Mouse (Mus musculus): Measurements from ENCODE around the gene Hnmt.
"Not testable (repeated sequence)": the region's sequence is repeated elsewhere in the genome, so short reads cannot be mapped to it uniquely, and the experiment has no call there.

The Hnmt gene

DNA sequence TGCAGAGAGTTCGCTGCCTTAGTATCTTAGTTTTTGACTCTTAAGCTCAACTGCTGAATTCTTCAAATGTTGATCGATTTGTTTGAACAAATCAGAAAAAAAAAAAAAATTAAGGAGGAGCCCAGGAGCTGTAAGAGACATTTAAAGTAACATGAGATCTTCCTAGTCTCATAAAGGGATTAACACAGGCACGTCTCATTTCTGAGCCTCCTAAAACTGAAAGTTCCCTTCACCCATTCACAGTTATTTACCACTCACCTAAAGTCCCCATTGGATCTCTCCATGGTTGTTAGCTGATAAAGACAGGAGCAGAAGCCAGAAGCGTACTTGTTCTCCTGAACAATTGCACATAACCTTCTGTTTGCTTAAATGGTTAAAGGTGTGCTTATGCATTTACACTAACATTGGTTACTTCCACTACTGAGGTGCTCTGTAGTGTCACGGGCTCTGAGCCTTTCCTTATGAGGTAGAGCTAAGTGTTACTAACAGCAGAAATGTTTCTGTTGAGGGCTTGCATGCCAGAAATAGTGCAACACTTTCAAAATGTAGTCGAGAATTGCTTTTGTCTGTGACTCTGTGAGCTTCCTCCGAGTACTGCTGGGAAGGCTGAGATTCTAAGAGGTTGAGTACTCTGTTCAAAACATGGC is at the start of gene Hnmt:
TSS of gene Hnmt (minus strand) at position 51 of the 647 bp plus-strand sequence.
- no peak for ATAC-seq (ENCODE audit: insufficient number of reproducible peaks, low FRiP score, low TSS enrichment)

DNA sequence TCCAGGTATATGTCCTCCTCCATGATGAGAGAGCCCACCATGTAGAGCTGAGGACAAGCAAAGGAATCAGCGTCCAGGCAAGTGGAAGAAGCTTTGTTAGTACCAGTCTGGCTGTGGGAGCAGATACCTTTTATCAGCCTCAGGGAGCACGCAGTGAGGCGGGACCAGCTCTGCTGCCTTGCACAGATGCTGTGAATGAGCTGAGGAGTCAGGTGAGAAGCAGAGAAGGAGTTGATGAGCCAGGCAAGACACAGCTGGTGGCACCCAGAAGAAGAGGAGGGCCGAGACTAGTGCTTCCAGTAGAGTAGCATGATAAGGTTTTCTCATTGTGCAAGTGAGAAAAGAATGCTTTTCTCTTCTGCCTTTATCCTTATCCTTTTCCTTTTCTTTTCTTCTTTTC is 47.3 kb upstream of the Hnmt start, which contains the start of gene Tbpl2:
TSS of gene Tbpl2 (minus strand) at position 101 of the 400 bp plus-strand sequence.
- no peak for ATAC-seq (ENCODE audit: insufficient number of reproducible peaks, low FRiP score, low TSS enrichment)

DNA sequence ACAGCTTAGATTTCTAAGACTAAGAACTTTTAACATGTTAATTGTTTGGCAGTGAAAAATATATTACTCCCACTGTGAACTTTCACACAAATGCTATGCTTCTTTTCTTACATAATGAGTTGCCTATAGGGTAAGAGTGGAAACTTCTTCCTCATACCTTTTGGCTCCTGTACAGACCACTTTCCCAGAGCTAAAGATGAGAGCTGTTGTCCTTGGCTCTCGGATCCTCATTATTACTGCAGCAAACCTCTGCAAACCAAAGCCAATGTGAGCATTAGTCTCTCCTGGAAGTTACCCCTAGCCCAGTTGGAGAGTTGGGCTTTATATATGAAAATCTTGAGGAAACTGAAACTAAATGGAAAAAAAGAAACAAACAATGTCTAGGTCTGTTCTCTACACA is 41.7 kb upstream of the Hnmt start:
- ATAC-seq (ENCODE audit: insufficient number of reproducible peaks, low FRiP score, low TSS enrichment) = no peak

DNA sequence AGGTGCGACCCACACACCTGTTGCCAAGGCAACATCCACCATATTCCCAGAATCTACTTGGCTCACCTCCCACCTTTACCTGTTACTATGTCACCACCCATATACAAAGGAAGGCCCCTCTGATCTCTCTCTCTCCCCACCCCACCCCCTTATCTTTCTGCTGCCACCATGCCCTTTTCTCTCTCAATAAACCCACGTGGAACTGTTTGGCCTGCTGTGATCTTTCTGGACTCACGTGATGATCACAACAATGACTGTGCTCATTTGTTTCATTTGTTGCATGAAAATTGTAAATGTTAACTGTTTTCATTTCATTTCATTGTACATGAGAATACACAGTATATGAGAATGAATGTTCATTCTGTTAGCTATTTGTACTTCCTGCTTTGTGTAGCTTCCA is 1.3 kb upstream of the Hnmt start:
- no peak for ATAC-seq (ENCODE audit: insufficient number of reproducible peaks, low FRiP score, low TSS enrichment)

DNA sequence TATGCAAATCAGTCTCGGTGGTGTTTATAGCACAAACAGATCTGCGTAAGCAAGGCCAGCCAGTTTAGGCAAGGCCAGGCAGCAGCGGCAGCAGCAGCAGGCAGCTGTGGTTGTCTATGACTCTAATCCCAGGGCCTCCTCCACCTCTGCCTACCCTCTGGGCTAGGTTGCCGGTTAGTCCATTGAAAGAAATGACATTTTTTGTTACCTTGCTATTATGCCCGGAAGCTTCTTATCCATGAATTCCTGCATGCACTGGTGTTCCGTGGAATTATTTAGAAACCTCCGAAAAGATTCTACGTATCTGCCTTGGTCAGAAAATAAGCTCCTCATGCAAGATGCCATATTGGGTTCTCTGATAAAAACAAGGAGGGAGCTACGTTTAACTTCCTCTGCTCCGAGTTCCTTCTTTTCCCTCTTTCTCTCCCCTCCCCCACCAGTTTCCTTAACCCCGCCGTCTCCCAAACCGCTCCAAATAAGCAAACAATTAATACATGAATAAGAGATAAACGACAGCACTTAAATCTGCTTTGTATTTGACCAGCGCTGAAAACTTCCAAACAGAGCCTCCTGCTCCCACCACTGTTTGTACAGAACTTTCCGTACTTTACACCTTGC is 605 bp downstream of the Hnmt start:
- ATAC-seq (ENCODE audit: insufficient number of reproducible peaks, low FRiP score, low TSS enrichment) = no peak

DNA sequence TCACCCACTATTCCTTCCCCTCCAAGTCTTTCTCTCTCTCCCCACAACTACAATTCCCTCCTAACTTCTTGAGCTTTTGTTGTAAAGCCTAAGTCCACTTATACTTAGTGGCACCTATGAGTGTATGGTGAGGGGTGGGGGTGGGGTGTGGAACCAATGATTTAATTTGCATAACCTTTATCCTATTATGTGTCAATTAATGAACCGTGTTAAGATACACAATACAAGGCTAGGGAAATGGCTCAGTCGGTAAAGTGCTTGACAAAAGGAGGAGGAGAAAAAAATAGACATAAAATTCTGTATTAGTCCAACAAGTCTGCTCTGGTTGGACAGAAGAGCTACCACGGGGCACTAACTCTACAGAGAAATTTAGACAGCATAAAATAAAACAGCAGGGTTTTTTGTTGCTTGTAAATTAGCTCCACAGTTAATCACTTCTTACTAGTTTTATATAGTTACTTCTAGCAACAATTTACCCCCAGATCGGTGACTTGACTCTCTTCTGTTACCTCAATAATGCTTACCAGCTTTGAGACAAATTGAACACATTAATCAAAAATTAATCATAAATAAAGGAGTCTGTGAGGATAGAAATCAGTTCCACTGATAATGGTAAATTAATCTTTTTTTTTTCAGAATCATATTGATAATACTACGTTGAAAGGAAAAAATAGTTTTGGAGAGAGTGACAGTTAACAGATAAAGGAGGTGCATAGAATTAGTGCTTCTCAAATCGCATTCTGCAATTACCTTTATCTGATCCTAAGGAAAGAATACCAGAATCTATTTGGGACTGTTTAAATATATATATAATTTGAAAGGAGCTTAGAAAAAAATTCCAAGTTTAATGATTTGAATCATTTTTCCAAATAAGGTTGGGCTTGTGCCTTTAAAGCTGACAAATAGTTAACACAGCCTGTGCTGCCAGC is 1.4 kb downstream of the Hnmt start:
- ATAC-seq (ENCODE audit: insufficient number of reproducible peaks, low FRiP score, low TSS enrichment) = no peak

DNA sequence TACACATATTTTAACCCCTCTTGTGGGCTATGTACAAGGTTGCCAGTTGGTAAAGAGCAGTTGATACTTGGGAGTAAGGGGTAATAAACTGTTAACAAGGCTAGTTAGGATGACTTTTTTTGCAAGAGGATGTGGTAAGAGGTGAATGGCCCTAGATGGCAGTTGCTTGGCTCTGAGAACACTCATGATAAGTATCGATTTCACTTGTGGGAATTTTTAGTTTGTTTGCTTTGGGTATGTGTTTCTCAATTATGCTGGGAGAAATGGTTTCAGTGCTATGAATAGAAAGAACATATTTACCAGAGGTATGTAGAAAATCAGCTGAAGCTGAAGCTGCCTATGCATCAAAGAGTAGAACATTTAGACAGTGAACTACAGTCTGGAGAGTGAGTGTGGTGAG is 6.3 kb downstream of the Hnmt start:
- ATAC-seq (ENCODE audit: insufficient number of reproducible peaks, low FRiP score, low TSS enrichment) = no peak

DNA sequence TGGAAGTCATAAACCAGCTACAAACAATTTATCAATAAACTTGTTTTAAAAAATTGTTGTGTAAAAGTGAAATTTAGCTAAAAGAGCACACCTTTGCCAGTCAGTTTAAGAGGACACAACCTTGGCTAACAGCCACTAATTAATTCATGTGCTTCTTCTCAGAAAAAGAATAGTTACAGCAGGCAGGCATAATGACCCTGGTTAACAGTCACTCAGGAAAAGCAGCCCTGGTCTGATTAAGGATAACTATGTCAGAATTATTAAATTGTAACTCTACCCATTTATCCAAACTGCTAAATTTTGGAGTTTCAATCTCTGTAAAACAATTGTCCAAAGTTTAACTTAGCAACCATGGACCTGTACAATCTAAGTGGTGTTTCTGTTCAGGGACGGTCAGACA is 8.7 kb downstream of the Hnmt start:
- no peak for ATAC-seq (ENCODE audit: insufficient number of reproducible peaks, low FRiP score, low TSS enrichment)

DNA sequence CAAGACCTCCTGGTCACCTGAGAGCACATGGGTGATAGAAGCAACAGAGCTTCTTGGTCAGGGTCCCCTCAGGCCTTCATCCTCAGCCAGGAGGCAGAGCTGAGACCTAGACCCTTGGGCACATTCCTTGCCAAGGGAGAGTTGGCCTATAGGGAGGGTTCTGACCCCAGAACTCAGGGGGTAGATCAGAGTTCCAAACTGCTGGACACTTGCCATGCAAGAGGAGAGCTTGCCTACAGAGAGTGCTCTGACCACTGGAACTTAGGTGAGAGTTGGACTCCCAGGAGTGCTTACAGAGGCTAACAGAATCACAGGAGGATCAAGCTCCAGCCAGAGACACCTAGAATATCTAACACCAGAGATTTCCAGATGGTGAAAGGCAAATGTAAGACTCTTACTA is 29.8 kb downstream of the Hnmt start:
- ATAC-seq (ENCODE audit: insufficient number of reproducible peaks, low FRiP score, low TSS enrichment) = not testable (repeated sequence)

DNA sequence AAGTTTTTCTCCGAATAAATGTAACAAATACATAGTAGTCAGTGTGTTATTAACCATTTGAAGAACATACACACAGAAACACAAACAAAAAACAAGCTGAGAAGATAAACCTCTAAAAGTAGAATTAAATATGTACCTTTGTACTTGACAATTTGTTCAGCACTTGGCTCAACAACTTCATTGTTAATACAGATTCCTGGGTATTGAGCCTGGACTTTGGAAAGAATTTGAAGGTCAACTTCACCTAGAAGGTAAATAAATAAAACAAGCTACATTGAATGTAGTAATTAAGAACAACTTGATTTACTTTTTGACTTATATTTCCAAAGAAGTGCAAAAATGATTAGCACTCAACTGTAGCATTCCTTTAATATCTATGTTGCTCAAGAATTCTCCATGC is 30.2 kb downstream of the Hnmt start:
- ATAC-seq (ENCODE audit: insufficient number of reproducible peaks, low FRiP score, low TSS enrichment) = no peak

DNA sequence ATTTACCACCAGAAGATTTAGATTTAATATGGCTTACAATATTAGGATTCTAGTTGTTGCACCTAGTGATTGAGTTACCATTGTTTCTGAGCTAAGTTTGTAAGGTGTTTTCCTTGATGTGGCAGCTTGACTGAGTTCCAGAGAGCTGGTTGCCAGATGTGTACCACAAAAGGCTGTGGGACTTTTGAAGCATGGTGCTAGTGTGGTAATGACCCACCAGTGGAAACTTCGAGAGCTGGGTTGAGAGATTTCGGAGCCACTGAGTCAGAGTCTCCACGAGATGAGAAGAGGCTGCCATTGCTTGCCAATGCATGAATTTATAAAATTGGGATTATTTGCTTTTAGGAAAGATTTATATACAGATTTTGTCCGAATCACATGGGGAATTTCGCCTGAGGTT is 34.2 kb downstream of the Hnmt start:
- no peak for ATAC-seq (ENCODE audit: insufficient number of reproducible peaks, low FRiP score, low TSS enrichment)

DNA sequence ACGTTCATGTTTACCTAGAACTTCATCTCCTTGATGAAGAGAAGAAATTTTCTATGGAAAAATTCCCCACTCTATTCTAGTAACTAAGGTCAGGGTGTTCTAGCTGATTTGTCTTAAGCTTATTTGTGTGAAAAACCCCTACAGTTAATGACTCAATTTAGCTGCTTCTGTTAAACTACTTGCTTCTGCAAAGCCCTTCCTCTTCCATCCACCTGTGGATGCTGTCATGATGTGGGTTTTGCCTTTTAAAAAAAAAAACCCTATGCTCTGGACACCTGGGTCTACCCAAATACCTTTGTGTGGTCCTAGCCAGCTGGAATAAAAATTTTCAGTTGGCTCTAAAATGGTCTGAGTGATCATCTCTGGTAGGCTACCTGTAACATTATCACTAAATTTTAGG is 49.9 kb downstream of the Hnmt start:
- ATAC-seq (ENCODE audit: insufficient number of reproducible peaks, low FRiP score, low TSS enrichment) = no peak

DNA sequence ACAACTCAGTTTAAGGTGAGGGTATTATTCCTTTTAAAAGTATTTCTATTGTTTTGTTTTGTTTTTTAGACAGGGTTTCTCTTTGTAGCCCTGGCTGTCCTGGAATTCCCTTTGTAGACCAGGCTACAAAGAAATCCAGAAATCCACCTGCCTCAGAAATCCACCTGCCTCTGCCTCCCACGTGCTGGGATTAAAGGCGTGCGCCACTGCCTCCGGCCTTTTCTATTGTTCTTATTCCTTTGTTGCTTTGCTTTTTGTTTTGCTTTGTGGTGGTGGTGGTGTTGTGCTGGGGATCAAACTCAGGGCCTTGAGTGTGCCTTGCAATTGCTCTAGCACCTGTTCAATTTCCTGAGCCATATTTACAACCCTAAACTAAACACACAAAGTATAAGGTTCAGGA is 50.4 kb downstream of the Hnmt start:
- no peak for ATAC-seq (ENCODE audit: insufficient number of reproducible peaks, low FRiP score, low TSS enrichment)

DNA sequence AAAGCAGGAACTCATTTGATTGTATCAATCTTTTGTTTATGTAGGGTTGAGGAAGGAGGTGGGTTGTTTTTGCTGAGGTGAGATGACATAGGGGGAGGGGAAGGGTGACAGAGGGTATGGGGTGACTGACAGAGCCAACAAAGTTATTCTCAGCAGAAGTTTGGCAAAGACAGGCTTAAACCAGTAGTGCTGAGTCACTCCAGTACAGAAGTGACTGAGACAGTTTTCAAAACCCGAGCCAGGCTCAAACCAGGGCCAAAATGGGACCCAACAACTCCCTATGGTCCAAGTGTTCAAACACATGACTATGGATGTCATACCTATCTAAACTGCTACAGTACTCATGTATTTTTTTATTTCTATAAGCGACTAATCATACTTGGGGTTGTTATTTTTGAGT is 52.4 kb downstream of the Hnmt start:
- ATAC-seq (ENCODE audit: insufficient number of reproducible peaks, low FRiP score, low TSS enrichment) = no peak

DNA sequence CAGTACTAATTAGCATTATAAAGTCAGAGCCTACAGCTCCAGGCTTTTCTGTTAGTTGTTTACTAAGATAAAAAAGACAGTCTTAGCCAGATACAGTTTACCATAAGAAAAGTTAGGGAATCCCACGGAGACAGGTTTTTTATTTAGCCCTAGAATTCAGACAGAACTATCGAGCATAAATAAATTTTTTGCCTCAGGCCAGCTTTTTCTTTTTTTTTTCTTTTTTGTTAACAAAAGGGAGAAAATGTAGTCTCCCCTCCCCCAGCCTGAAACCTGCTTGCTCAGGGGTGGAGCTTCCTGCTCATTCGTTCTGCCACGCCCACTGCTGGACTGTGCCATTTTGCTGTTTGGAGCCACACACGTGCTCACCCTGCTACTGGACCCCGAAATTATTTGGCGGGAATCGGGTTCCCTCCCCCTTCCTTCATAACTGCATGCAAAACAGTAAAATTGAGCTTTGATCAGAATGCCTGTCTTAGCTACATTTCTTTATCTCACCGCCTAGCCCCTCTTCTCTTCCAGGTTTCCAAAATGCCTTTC is 59.1 kb downstream of the Hnmt start:
- ATAC-seq (ENCODE audit: insufficient number of reproducible peaks, low FRiP score, low TSS enrichment) = not testable (repeated sequence)

DNA sequence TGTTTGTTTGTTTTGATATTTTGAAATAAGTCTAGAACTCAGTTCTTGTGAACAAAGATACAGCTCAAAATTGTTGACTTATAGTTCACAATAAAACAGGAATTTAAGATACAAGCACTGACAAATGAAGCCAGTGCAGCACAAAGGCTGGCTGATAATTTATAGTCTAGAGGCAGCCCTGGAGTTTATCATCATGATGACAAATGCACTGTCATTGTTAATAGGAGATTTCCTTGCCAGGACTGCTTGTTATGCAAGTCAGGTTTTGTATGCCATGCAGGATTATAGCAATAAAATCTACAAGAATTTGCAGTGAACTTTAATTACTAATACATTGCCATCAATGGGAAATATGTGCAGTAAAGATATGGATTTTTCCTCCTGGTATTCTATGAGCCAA is 61.9 kb downstream of the Hnmt start:
- no peak for ATAC-seq (ENCODE audit: insufficient number of reproducible peaks, low FRiP score, low TSS enrichment)

DNA sequence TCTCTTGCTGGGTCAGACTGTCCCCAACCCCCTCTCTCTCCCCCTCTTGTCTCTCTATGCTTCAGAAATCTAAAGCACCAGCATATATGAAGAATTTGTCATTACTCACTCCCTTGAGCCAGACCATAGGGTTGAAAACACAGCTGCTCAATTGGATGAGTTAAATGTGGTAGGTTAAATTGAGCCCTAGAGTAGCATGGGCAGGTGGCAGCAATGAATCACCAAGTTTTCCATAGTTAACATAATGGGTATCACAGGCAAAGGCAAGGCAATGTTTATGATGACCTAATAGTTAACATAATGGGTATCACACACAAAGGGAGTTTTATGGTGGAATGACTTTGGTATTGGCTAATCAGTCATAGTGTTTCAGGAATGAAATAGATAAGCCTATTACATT is 65.9 kb downstream of the Hnmt start:
- no peak for ATAC-seq (ENCODE audit: insufficient number of reproducible peaks, low FRiP score, low TSS enrichment)

DNA sequence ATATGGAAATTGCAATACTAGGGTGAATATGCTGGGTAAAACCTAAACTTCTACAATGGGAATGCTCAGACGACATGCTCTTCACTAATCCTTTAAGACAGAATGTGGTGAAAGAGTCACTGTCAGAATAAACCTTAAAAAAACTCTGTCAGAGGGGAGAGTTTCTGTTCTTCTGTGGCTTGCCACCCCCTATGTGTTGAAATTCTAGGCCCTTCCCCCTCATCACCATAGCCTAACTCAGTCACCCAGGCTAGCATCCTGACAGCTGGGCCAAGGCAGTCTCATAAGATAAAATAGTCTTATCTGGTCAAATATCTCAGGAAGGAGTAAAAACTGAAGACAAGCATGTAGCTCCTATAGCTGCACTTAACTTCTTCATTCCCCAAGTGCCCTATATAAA is 66.3 kb downstream of the Hnmt start:
- no peak for ATAC-seq (ENCODE audit: insufficient number of reproducible peaks, low FRiP score, low TSS enrichment)

DNA sequence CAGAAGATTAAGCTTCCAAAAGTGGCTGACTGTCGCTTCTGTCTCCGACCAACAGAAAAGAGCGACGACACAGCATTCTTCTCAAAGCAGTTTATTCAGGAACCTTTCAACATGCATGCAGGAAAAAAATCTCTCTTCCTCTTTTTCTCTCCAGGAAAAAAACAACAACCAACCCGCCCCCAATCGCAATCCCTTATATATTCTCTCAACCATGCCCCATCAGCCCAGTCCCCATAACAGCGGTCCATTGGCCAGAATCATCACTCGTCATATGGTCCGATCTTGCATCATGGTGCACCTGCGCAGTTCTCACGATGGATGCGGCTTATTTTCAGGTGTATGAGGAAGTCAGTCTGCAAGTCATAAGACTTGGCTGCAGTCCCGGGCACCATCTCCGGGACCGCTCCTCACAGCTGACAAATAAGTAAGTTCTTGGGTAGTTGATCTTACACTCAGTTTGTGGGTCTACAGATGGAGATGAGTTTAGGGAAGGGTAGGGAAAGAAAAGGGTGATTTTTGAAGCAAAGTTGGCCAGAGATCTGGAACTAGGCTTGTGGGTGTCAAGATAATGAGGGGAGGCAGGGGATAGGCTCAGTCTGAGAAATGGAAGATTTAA is 88.4 kb downstream of the Hnmt start:
- not testable (repeated sequence) for ATAC-seq (ENCODE audit: insufficient number of reproducible peaks, low FRiP score, low TSS enrichment)

All from cerebellum, adult (tissue).